Mouse (Mus musculus): ENCODE results near the gene Tspyl2. TPM values are rescaled to one million over a fixed set of nuclear protein-coding genes. Genes with fewer than 3 reads are reported as not detected.

Gene Tspyl2
- 45.6 and 47.4 TPM in 2 replicates for polyA plus RNA-seq (2014; fragmentation: Nextera tagmentation; extraction: Ambion mirVana)

DNA sequence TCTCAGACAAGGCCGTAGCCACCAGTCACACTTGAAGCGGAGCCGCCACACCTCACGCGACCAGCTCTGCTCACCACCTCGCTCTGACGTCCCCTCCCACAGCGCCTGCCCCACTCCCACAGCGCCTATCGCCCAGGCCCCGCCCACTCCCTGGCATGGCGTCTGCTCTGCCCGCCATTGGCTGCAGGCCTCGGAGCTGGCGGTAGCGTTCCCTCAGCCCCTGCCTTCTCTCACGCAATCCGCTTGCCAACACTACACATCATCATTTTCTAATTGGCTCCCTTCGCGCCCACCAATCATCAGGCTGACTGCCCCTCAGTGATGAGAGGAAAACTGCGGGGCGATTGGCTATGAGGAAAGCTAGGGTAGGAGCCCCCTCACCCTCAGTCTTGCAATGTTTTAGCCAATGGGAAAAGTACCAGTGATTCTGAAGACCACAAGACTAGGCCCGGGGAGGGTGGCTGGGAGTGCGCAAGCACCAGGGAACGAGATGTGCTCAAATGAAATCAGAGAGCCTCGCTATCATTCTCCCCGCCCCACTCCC, at the start of gene Tspyl2:
Gene Tspyl2, minus strand, starts transcription at position 68 of the 544 bp plus-strand sequence.
- Histone ChIP-seq H3K4me3 (ENCODE audit: low read depth, low read length) (peak within 1 kb of the TSS; percentile 51), H3K9ac (replicated peaks; ENCODE audit: low read depth, low read length) (peak within 1 kb of the TSS; percentile 70), H3K4me2 (ENCODE audit: low read depth, low read length) (peak within 1 kb of the TSS; percentile 68), H3K4me1 (ENCODE audit: control insufficient read depth, insufficient read depth, low read length) (peaks cover 6% of the 10 kb centered on the region; the same call in 1 of the 2 replicates), H3K27ac (ENCODE audit: low read depth, low read length) (peak within 1 kb of the TSS; percentile 86), H3K36me3 (ENCODE audit: control insufficient read depth, insufficient read depth, low read length) (no peaks in the 10 kb centered on the region), H3K9me3 (ENCODE audit: control insufficient read depth, low read length) (no peaks in the 10 kb centered on the region), H3K27me3 (ENCODE audit: control insufficient read depth, insufficient read depth, low read length) (peaks cover 7% of the 10 kb centered on the region; the same call in 1 of the 2 replicates)
- WGBS = 9% methylated on average over 23 of the region's 27 CpGs
- peak; percentile 97 for ATAC-seq (ENCODE audit: low read depth)

GRCm38 (mm10) chrX:152368397-152369273, 26.4 kb upstream of the Tspyl2 start, which contains the start of gene Gpr173:
Gene Gpr173, minus strand, starts transcription at chrX:152368704.
- peak within 1 kb of the TSS; percentile 55 for H3K4me3 ChIP-seq (ENCODE audit: low read depth, low read length)
- H3K36me3 ChIP-seq (ENCODE audit: control insufficient read depth, insufficient read depth, low read length) = no peaks in the 10 kb centered on the region
- peaks cover 14% of the 10 kb centered on the region for H3K27me3 ChIP-seq (ENCODE audit: control insufficient read depth, insufficient read depth, low read length)
- H3K9me3 ChIP-seq (ENCODE audit: control insufficient read depth, low read length) = no peaks in the 10 kb centered on the region
- peaks cover 13% of the 10 kb centered on the region for H3K4me1 ChIP-seq (ENCODE audit: control insufficient read depth, insufficient read depth, low read length)
- peak; percentile 97 for ATAC-seq (ENCODE audit: low read depth)
- WGBS = 8% methylated on average over 19 of the region's 24 CpGs
- peak within 1 kb of the TSS; percentile 75 for H3K27ac ChIP-seq (ENCODE audit: low read depth, low read length)
- peak within 1 kb of the TSS; percentile 67 for H3K4me2 ChIP-seq (ENCODE audit: low read depth, low read length)
- peak within 1 kb of the TSS; percentile 73 for H3K9ac ChIP-seq (replicated peaks; ENCODE audit: low read depth, low read length)

- H3K27ac ChIP-seq (ENCODE audit: low read depth, low read length) = peak overlapping the region; percentile 75
- H3K4me2 ChIP-seq (ENCODE audit: low read depth, low read length) = peak overlapping the region; percentile 67
- H3K9me3 ChIP-seq (ENCODE audit: control insufficient read depth, low read length) = no peaks in the 10 kb centered on the region
- 5% methylated on average over 4 of the region's 4 CpGs for WGBS
- H3K4me3 ChIP-seq (ENCODE audit: low read depth, low read length) = peak overlapping the region; percentile 55
- ATAC-seq (ENCODE audit: low read depth) = peak; percentile 60
- H3K9ac ChIP-seq (replicated peaks; ENCODE audit: low read depth, low read length) = peak overlapping the region; percentile 73
- H3K27me3 ChIP-seq (ENCODE audit: control insufficient read depth, insufficient read depth, low read length) = peaks cover 16% of the 10 kb centered on the region
- no peaks in the 10 kb centered on the region for H3K36me3 ChIP-seq (ENCODE audit: control insufficient read depth, insufficient read depth, low read length)
- H3K4me1 ChIP-seq (ENCODE audit: control insufficient read depth, insufficient read depth, low read length) = peaks cover 13% of the 10 kb centered on the region
Observed at GRCm38 (mm10) chrX:152368054-152368396, 25.8 kb upstream of the Tspyl2 start.

GRCm38 (mm10) chrX:152366418-152366817, 24.2 kb upstream of the Tspyl2 start:
- no peak for ATAC-seq (ENCODE audit: low read depth)
- H3K27me3 ChIP-seq (ENCODE audit: control insufficient read depth, insufficient read depth, low read length) = peaks cover 16% of the 10 kb centered on the region
- H3K4me1 ChIP-seq (ENCODE audit: control insufficient read depth, insufficient read depth, low read length) = peaks cover 13% of the 10 kb centered on the region
- H3K27ac ChIP-seq (ENCODE audit: low read depth, low read length) = no peak overlapping the region
- peak overlapping the region; percentile 7; the same call in 1 of the 2 replicates for H3K4me3 ChIP-seq (ENCODE audit: low read depth, low read length)
- 88% methylated on average over 1 of the region's 2 CpGs for WGBS
- H3K9me3 ChIP-seq (ENCODE audit: control insufficient read depth, low read length) = no peaks in the 10 kb centered on the region
- H3K36me3 ChIP-seq (ENCODE audit: control insufficient read depth, insufficient read depth, low read length) = no peaks in the 10 kb centered on the region
- H3K4me2 ChIP-seq (ENCODE audit: low read depth, low read length) = peak overlapping the region; percentile 67
- H3K9ac ChIP-seq (replicated peaks; ENCODE audit: low read depth, low read length) = no peak overlapping the region

DNA sequence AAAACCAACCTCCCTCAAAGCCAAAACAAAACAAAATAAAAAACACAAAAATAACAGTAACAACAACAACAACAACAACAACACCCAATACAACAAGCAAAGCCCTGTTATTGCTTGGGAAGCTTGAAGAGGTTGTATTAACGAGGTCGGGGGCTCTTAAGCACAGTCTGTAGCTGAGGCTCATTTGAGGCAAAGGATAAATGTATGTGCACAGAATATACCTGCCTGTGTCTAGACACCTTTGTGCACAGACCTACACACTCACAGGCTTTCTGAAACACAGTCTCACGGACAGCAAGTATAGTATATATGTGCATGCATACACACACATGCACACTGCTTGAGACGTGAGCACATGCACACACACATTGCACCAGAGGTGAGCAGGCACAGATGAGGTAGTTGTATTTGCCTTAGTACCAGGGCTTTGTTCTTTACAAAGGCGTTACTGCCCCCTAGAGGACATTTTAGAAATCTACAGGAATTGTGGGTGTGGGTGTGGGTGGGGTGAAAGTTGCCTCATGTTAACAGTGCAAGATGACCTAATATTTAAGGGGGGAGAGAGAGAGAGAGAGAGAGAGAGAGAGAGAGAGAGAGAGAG, 10.4 kb upstream of the Tspyl2 start:
- Histone ChIP-seq H3K36me3 (ENCODE audit: control insufficient read depth, insufficient read depth, low read length) (no peaks in the 10 kb centered on the region), H3K9me3 (ENCODE audit: control insufficient read depth, low read length) (no peaks in the 10 kb centered on the region), H3K27me3 (ENCODE audit: control insufficient read depth, insufficient read depth, low read length) (no peaks in the 10 kb centered on the region), H3K4me1 (ENCODE audit: control insufficient read depth, insufficient read depth, low read length) (no peaks in the 10 kb centered on the region), H3K4me2 (ENCODE audit: low read depth, low read length) (no peak overlapping the region), H3K27ac (ENCODE audit: low read depth, low read length) (no peak overlapping the region), H3K4me3 (ENCODE audit: low read depth, low read length) (no peak overlapping the region), H3K9ac (replicated peaks; ENCODE audit: low read depth, low read length) (no peak overlapping the region)
- peak; percentile 90 for ATAC-seq (ENCODE audit: low read depth)
- WGBS = 24% methylated on average over 5 of the region's 5 CpGs

GRCm38 (mm10) chrX:152347041-152347440, 4.8 kb upstream of the Tspyl2 start:
- Histone ChIP-seq H3K4me2 (ENCODE audit: low read depth, low read length) (no peak overlapping the region), H3K4me3 (ENCODE audit: low read depth, low read length) (no peak overlapping the region), H3K9ac (replicated peaks; ENCODE audit: low read depth, low read length) (no peak overlapping the region), H3K27me3 (ENCODE audit: control insufficient read depth, insufficient read depth, low read length) (peaks cover 3% of the 10 kb centered on the region; the same call in 1 of the 2 replicates), H3K27ac (ENCODE audit: low read depth, low read length) (no peak overlapping the region), H3K4me1 (ENCODE audit: control insufficient read depth, insufficient read depth, low read length) (no peaks in the 10 kb centered on the region), H3K9me3 (ENCODE audit: control insufficient read depth, low read length) (no peaks in the 10 kb centered on the region), H3K36me3 (ENCODE audit: control insufficient read depth, insufficient read depth, low read length) (no peaks in the 10 kb centered on the region)
- no peak for ATAC-seq (ENCODE audit: low read depth)
- WGBS = 93% methylated on average over 14 of the region's 14 CpGs

GRCm38 (mm10) chrX:152346587-152346986, 4.4 kb upstream of the Tspyl2 start:
- WGBS = 90% methylated on average over 15 of the region's 15 CpGs
- H3K27ac ChIP-seq (ENCODE audit: low read depth, low read length) = no peak overlapping the region
- no peaks in the 10 kb centered on the region for H3K9me3 ChIP-seq (ENCODE audit: control insufficient read depth, low read length)
- H3K36me3 ChIP-seq (ENCODE audit: control insufficient read depth, insufficient read depth, low read length) = no peaks in the 10 kb centered on the region
- no peaks in the 10 kb centered on the region for H3K4me1 ChIP-seq (ENCODE audit: control insufficient read depth, insufficient read depth, low read length)
- ATAC-seq (ENCODE audit: low read depth) = no peak
- H3K9ac ChIP-seq (replicated peaks; ENCODE audit: low read depth, low read length) = no peak overlapping the region
- H3K4me2 ChIP-seq (ENCODE audit: low read depth, low read length) = no peak overlapping the region
- H3K4me3 ChIP-seq (ENCODE audit: low read depth, low read length) = no peak overlapping the region
- H3K27me3 ChIP-seq (ENCODE audit: control insufficient read depth, insufficient read depth, low read length) = peaks cover 3% of the 10 kb centered on the region; the same call in 1 of the 2 replicates

- Histone ChIP-seq H3K9me3 (ENCODE audit: control insufficient read depth, low read length) (no peaks in the 10 kb centered on the region), H3K4me3 (ENCODE audit: low read depth, low read length) (peak overlapping the region; percentile 25; the same call in 1 of the 2 replicates), H3K9ac (replicated peaks; ENCODE audit: low read depth, low read length) (no peak overlapping the region), H3K4me2 (ENCODE audit: low read depth, low read length) (peak overlapping the region; percentile 34), H3K27me3 (ENCODE audit: control insufficient read depth, insufficient read depth, low read length) (peaks cover 7% of the 10 kb centered on the region; the same call in 1 of the 2 replicates), H3K27ac (ENCODE audit: low read depth, low read length) (peak overlapping the region; percentile 61), H3K4me1 (ENCODE audit: control insufficient read depth, insufficient read depth, low read length) (peaks cover 6% of the 10 kb centered on the region; the same call in 1 of the 2 replicates), H3K36me3 (ENCODE audit: control insufficient read depth, insufficient read depth, low read length) (no peaks in the 10 kb centered on the region)
- 30% methylated on average over 6 of the region's 6 CpGs for WGBS
- no peak for ATAC-seq (ENCODE audit: low read depth)
Observed at GRCm38 (mm10) chrX:152342903-152343302, 678 bp upstream of the Tspyl2 start.
